Mouse (Mus musculus) c-Kit-positive CD71-positive TER-119-negative erythroid progenitor cells, embryonic 14.5 days (primary cell): ENCODE measurements around the gene Ddx25.

Experiments
- DNase-seq: peaks from one replicate; pipeline ENCODE4 v3.0.0-alpha.2; 2013; ENCODE audit warnings: low read depth

Ddx25 gene

DNA sequence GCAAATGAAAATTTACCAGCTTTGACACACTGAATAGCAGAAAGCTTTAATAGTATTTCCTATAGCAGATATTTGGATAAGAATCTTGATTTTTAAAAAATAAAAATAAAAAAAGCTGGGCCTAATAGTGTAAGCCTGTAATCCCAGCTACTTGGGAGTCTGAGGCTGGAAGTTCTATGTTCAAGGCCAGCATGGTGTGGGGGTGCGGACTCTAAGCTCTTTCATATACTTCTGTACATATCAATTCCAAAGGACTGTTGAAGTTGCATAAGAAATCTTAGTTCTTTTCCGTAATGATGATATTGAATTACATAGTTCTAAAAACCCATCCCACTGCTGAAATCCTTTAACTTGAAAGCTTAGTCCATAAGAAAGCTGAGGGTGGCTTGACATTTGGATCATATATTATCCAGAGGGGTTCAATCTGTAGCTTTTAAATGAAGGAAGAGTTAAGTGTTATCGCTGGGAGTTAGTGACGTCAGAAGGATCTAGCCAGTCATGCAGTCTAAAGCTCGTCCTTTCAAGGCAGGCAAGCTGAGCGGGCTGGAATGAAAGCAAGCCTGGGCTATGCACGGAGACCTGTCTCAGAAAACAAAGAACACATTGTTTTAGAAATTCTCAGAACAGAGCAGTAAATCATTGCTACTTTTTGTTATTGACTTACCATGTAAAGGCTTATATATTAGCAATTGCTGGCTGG is 65.1 kb downstream of the Ddx25 start:
- DNase-seq: no peak

- no peak for DNase-seq
These were observed 67.0 kb downstream of the Ddx25 start for GRCm38 (mm10) chr9:35491109-35491866.

DNA sequence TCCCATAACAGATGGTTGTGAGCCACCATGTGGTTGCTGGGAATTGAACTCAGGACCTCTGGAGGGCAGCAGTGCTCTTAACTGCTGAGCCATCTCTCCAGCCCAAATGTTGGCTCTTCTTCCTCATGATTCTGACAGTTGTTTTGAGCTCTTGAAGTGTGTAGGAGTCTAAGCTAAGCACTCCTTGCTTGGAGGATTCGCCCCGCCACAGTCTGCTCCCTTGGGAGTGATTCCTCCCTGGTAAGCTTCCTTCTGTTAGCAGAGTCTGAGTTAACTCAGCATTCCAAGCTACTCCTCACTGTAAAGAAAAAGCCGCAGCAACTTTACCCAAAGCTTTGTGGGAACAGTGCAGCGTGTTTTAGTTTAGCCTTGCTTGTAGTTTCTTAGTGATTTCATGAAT is 69.8 kb downstream of the Ddx25 start:
- DNase-seq: no peak
